Mouse (Mus musculus): ENCODE results near the gene Sfxn5.

Sfxn5 gene

GRCm38 (mm10) chr6:85364439-85364838 is 31.2 kb upstream of the Sfxn5 start:
- DNase-seq (ENCODE audit: low spot score in 2 of 2) = no peak

GRCm38 (mm10) chr6:85363906-85364260 is 30.7 kb upstream of the Sfxn5 start:
- DNase-seq (ENCODE audit: low spot score in 2 of 2) = no peak

- no peak for DNase-seq (ENCODE audit: low spot score in 2 of 2)
Observed at GRCm38 (mm10) chr6:85363231-85363905, 30.1 kb upstream of the Sfxn5 start.

GRCm38 (mm10) chr6:85362610-85363009 is 29.4 kb upstream of the Sfxn5 start:
- DNase-seq (ENCODE audit: low spot score in 2 of 2) = no peak

GRCm38 (mm10) chr6:85360311-85360710 is 27.1 kb upstream of the Sfxn5 start:
- DNase-seq (ENCODE audit: low spot score in 2 of 2) = no peak

GRCm38 (mm10) chr6:85358877-85359276 is 25.7 kb upstream of the Sfxn5 start:
- DNase-seq (ENCODE audit: low spot score in 2 of 2) = no peak

- no peak for DNase-seq (ENCODE audit: low spot score in 2 of 2)
Observed at GRCm38 (mm10) chr6:85356682-85357465, 23.7 kb upstream of the Sfxn5 start.

GRCm38 (mm10) chr6:85355753-85356152 is 22.5 kb upstream of the Sfxn5 start:
- DNase-seq (ENCODE audit: low spot score in 2 of 2) = no peak

- DNase-seq (ENCODE audit: low spot score in 2 of 2) = no peak
Observed at GRCm38 (mm10) chr6:85354709-85355108, 21.5 kb upstream of the Sfxn5 start.

GRCm38 (mm10) chr6:85353706-85354105 is 20.5 kb upstream of the Sfxn5 start:
- no peak for DNase-seq (ENCODE audit: low spot score in 2 of 2)

- no peak for DNase-seq (ENCODE audit: low spot score in 2 of 2)
Observed at GRCm38 (mm10) chr6:85350157-85350556, 16.9 kb upstream of the Sfxn5 start.

- DNase-seq (ENCODE audit: low spot score in 2 of 2) = no peak
Observed at GRCm38 (mm10) chr6:85349246-85349645, 16.0 kb upstream of the Sfxn5 start.

GRCm38 (mm10) chr6:85348133-85348532 is 14.9 kb upstream of the Sfxn5 start:
- DNase-seq (ENCODE audit: low spot score in 2 of 2) = no peak

- peak; percentile 70 to 78 for DNase-seq (ENCODE audit: low spot score in 2 of 2)
Observed at GRCm38 (mm10) chr6:85346028-85346634, 12.9 kb upstream of the Sfxn5 start.

GRCm38 (mm10) chr6:85344929-85345328 is 11.7 kb upstream of the Sfxn5 start:
- DNase-seq (ENCODE audit: low spot score in 2 of 2) = no peak

- no peak for DNase-seq (ENCODE audit: low spot score in 2 of 2)
Observed at GRCm38 (mm10) chr6:85343027-85343426, 9.8 kb upstream of the Sfxn5 start.

- no peak for DNase-seq (ENCODE audit: low spot score in 2 of 2)
Observed at GRCm38 (mm10) chr6:85341814-85342501, 8.7 kb upstream of the Sfxn5 start.

- no peak for DNase-seq (ENCODE audit: low spot score in 2 of 2)
Observed at GRCm38 (mm10) chr6:85340184-85340583, 7.0 kb upstream of the Sfxn5 start.

GRCm38 (mm10) chr6:85339273-85339901 is 6.2 kb upstream of the Sfxn5 start:
- peak; percentile 51 to 57 for DNase-seq (ENCODE audit: low spot score in 2 of 2)

- DNase-seq (ENCODE audit: low spot score in 2 of 2) = no peak
Observed at GRCm38 (mm10) chr6:85336944-85337343, 3.7 kb upstream of the Sfxn5 start.

GRCm38 (mm10) chr6:85335352-85335751 is 2.1 kb upstream of the Sfxn5 start:
- no peak for DNase-seq (ENCODE audit: low spot score in 2 of 2)

- DNase-seq (ENCODE audit: low spot score in 2 of 2) = no peak
Observed at GRCm38 (mm10) chr6:85334851-85335250, 1.6 kb upstream of the Sfxn5 start.
